Mouse (Mus musculus) layer of hippocampus, postnatal 36 days (tissue): Measurements from ENCODE around the gene Chsy1. TPM values are rescaled to one million over a fixed set of nuclear protein-coding genes. Genes with fewer than 3 reads are reported as not detected.

Experiments
- DNase-seq, 2 experiments: peaks; one replicate each; pipeline ENCODE4 v3.0.0; 2022
- total RNA-seq, 2 experiments: library from RNA; stranded (reverse); gene quantifications; 2 replicates each; pipeline ENCODE4 v1.2.3; 2021

The Chsy1 gene
- total RNA-seq, 2 experiments from 2014 or later: 16.7 to 17.9 TPM

GRCm38 (mm10) chr7:66109855-66110635, 730 bp downstream of the Chsy1 start:
- DNase-seq: peak in 1 of 2 experiments; percentile 26

GRCm38 (mm10) chr7:66110636-66111112, 1.4 kb downstream of the Chsy1 start:
- DNase-seq: no peak

DNA sequence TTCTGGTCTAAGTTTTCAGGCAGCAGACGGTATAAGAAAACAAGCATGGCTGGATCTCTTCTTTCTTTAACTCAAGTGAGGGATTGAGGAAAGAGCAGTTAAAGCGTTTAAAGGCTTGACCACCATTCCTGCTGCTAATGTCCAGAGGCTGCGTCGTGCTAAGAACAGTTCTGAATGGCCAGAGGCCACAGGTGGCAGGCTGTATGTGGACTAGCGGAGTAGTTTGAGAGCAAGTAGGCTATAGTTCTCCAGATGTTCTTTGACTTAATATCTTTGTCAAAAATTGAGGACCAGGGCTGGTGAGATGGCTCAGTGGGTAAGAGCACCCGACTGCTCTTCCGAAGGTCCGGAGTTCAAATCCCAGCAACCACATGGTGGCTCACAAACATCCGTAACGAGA, 1.9 kb downstream of the Chsy1 start:
- no peak for DNase-seq

GRCm38 (mm10) chr7:66113561-66113960, 4.2 kb downstream of the Chsy1 start:
- no peak for DNase-seq

- DNase-seq: no peak
Observed at GRCm38 (mm10) chr7:66115821-66116343, 6.6 kb downstream of the Chsy1 start.

DNA sequence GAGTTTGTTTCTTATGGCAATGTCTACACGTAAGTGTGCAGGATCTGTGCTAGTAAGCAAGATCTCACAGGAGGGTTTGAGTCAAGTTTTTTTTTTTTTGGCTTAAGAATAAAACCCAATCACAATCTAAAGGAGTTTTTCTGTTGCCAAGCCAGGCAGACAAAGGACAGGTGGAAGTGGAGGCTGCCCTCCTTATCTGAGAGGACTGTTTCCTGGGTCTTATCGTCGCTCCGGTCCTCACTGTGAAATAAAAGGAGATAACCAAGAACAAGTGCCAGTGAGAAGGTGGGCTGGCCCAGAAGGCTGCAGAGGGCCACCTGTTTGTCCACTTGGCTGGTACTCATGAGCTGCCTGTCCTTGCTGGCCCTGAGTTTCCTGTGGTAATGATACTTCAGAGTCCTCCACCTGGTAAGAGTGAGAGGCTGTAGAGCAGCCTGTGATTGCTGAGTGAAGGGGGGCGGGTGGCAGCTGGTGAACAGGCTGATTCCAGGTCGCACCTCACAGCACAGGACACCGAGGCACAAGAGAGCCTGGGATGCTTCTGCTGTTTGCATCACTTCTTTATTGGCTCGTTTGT, 7.7 kb downstream of the Chsy1 start:
- no peak for DNase-seq

GRCm38 (mm10) chr7:66118046-66118445, 8.7 kb downstream of the Chsy1 start:
- DNase-seq: no peak

GRCm38 (mm10) chr7:66118796-66119195, 9.5 kb downstream of the Chsy1 start:
- no peak for DNase-seq

DNA sequence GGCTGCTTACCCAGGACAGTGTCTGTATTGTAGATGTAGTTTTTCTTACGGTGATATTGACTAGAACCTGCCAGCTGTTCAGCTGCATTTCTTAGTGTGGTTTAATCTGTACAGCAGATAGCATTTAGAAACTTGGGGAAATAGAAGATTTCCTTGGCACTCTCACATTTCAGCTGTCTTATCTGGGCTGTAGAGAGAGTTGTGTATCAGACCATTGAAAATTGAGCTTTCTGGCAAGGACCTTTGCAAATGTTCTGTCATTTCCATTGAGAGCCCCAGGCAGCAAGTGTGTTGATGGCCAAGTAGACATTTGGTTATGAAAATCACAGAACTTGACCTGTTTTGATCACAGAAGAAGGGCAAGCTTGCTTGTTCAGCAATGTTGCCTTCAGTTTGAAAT, 10.8 kb downstream of the Chsy1 start:
- DNase-seq: no peak

- DNase-seq: no peak
Observed at GRCm38 (mm10) chr7:66120702-66121396, 11.5 kb downstream of the Chsy1 start.

GRCm38 (mm10) chr7:66124551-66124968, 15.2 kb downstream of the Chsy1 start:
- no peak for DNase-seq

GRCm38 (mm10) chr7:66125368-66125767, 16.1 kb downstream of the Chsy1 start:
- no peak for DNase-seq

GRCm38 (mm10) chr7:66127951-66128645, 18.8 kb downstream of the Chsy1 start:
- DNase-seq: no peak

DNA sequence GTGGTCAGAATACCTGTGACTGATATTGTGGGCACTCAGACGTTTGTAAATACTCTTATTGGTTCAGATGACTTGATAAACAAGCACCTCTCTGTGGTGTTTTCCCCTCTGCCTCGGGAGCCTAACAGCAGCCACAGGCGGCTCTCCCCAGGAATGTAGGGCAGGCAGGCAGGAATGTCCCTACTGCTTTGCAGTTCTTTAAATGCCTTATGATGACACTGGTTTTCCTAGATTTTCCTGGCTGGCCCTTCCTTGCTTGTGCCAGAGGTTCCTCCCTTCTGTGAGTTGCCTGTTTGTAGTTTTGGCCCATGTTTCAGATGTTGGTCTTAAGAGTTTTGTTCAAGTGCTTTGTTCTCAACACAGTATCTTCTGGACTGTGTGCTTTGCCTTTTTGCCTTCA, 19.5 kb downstream of the Chsy1 start:
- DNase-seq: no peak

- DNase-seq: no peak
Observed at GRCm38 (mm10) chr7:66130296-66130695, 21.0 kb downstream of the Chsy1 start.

GRCm38 (mm10) chr7:66131776-66132421, 22.6 kb downstream of the Chsy1 start:
- DNase-seq: no peak

DNA sequence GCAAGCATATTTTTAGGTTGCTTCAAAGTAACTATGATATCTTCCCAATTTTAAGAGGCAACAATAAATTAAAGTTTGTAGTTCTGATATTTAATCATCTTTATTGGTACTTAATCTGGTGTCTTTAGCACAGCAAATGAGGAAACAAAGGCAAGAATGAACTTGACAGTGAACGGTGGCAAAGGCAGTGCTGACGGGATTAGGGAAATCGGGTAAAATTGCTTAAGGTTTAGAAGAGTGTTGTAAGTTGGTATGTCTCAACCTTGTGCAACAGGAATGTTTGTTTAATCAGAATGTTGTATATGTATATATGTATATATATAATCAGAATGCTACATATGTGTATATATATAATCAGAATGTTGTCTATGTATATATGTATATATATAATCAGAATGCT, 24.8 kb downstream of the Chsy1 start:
- DNase-seq: no peak

GRCm38 (mm10) chr7:66135644-66136043, 26.3 kb downstream of the Chsy1 start:
- DNase-seq: no peak

GRCm38 (mm10) chr7:66136187-66136586, 26.9 kb downstream of the Chsy1 start:
- no peak for DNase-seq

- no peak for DNase-seq
Observed at GRCm38 (mm10) chr7:66137309-66137708, 28.0 kb downstream of the Chsy1 start.

GRCm38 (mm10) chr7:66138301-66138700, 29.0 kb downstream of the Chsy1 start:
- DNase-seq: no peak

DNA sequence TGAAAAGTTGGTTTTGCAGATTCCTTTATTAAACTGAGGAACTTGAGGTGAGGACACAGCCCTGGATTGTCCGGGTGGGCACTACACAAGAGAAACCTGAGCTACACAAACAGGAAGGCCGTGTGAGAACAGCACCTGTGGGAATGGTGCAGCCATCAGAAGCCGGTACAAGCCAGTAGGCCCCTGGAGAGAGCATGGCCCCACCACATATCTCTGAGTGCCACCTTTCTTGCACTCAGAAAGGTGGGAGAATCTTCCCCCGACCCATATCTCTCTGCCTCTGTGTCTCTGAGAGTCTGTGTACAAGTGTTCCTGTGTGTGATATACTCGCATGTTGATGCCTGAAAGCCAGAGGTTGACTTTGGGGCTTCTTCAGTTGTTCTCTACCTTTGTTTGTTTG, 29.6 kb downstream of the Chsy1 start:
- DNase-seq: no peak
